Mouse (Mus musculus) CH12.LX (cell line): ENCODE measurements around the gene Wdr4.

Experiments used
- CTCF ChIP-seq, 2 experiments: IDR thresholded peaks in 1 of 2; conservative IDR thresholded peaks in 1 of 2; 2 replicates each; pipeline ENCODE4 v1.5.1; 2011 to 2012; ENCODE audit warnings: low read depth in 2 of 2, low read length in 2 of 2, improper control_type of control experiment in 1 of 2, inconsistent platforms in 1 of 2, mild to moderate bottlenecking in 1 of 2, moderate library complexity in 1 of 2
- MAFK ChIP-seq: IDR thresholded peaks from 2 replicates; pipeline ENCODE4 v1.6.1; 2011; ENCODE audit warnings: low read length, improper control_type of control experiment; ENCODE audit not compliant: insufficient replicate concordance
- MAX ChIP-seq: IDR thresholded peaks from 2 replicates; pipeline ENCODE4 v1.6.1; 2011; ENCODE audit warnings: low read length, improper control_type of control experiment
- MXI1 ChIP-seq: IDR thresholded peaks from 2 replicates; pipeline ENCODE4 v1.6.1; 2011; ENCODE audit warnings: mild to moderate bottlenecking, low read depth, low read length, improper control_type of control experiment
- POLR2A ChIP-seq: IDR thresholded peaks from 2 replicates; pipeline ENCODE4 v1.6.1; 2011; ENCODE audit warnings: low read depth, mild to moderate bottlenecking, improper control_type of control experiment, low read length
- TBP ChIP-seq: conservative IDR thresholded peaks from 2 replicates; pipeline ENCODE4 v1.6.1; 2011; ENCODE audit warnings: low read depth, low read length, improper control_type of control experiment
- USF1 ChIP-seq: IDR thresholded peaks from 2 replicates; pipeline ENCODE4 v1.6.1; 2014; ENCODE audit warnings: low read depth, mild to moderate bottlenecking, inconsistent platforms, low read length, improper control_type of control experiment

- TF ChIP-seq MXI1 (no peak), MAFK (no peak), TBP (no peak), POLR2A (no peak), CTCF (conservative IDR thresholded peaks at IDR 0.05 in 1 of 2, IDR thresholded peaks at IDR 0.05 in 1 of 2; ENCODE audit: low read depth in 2 of 2, low read length in 2 of 2) (no peak), USF1 (no peak), MAX (no peak)
Observed at GRCm38 (mm10) chr17:31499725-31500124, 20.1 kb downstream of the Wdr4 start.
